Mouse (Mus musculus) R1 (cell line): ENCODE measurements around the gene Kctd20.

Experiments
- DNase-seq: peaks from one replicate; pipeline ENCODE4 v3.0.0-alpha.2; 2018; ENCODE audit warnings: low read depth, low spot score

The Kctd20 gene

GRCm38 (mm10) chr17:28932274-28932673 lies 19.5 kb upstream of the Kctd20 start:
- DNase-seq, result no peak

GRCm38 (mm10) chr17:28934120-28934916 lies 17.4 kb upstream of the Kctd20 start:
- DNase-seq, result no peak

- no peak for DNase-seq
These were observed 15.6 kb upstream of the Kctd20 start for GRCm38 (mm10) chr17:28936133-28936532.

- DNase-seq, result no peak
These were observed 15.0 kb upstream of the Kctd20 start for GRCm38 (mm10) chr17:28936622-28937345.

- DNase-seq, result no peak
These were observed 10.8 kb upstream of the Kctd20 start for GRCm38 (mm10) chr17:28940776-28941555.

GRCm38 (mm10) chr17:28942101-28942500 lies 9.6 kb upstream of the Kctd20 start:
- peak; percentile 97 for DNase-seq

GRCm38 (mm10) chr17:28943740-28944139 lies 8.0 kb upstream of the Kctd20 start, which contains the start of gene Pxt1:
Pxt1 (minus strand) TSS chr17:28943840.
- no peak for DNase-seq

GRCm38 (mm10) chr17:28944481-28944880 lies 7.3 kb upstream of the Kctd20 start:
- DNase-seq, result no peak

- DNase-seq, result peak; percentile 73
These were observed 4.5 kb upstream of the Kctd20 start for GRCm38 (mm10) chr17:28947011-28947939.

- no peak for DNase-seq
These were observed 3.1 kb upstream of the Kctd20 start for GRCm38 (mm10) chr17:28948661-28949060.

GRCm38 (mm10) chr17:28950751-28951150 lies 999 bp upstream of the Kctd20 start:
- DNase-seq, result no peak

- no peak for DNase-seq
These were observed 1.5 kb downstream of the Kctd20 start for GRCm38 (mm10) chr17:28953251-28953650.

GRCm38 (mm10) chr17:28954416-28954815 lies 2.7 kb downstream of the Kctd20 start:
- no peak for DNase-seq

GRCm38 (mm10) chr17:28960597-28960996 lies 8.8 kb downstream of the Kctd20 start:
- DNase-seq, result no peak

- DNase-seq, result no peak
These were observed 9.8 kb downstream of the Kctd20 start for GRCm38 (mm10) chr17:28961596-28961995.

- no peak for DNase-seq
These were observed 15.4 kb downstream of the Kctd20 start for GRCm38 (mm10) chr17:28967021-28967610.

GRCm38 (mm10) chr17:28970122-28970521 lies 18.4 kb downstream of the Kctd20 start:
- DNase-seq, result no peak

- DNase-seq, result no peak
These were observed 27.3 kb downstream of the Kctd20 start for GRCm38 (mm10) chr17:28979091-28979490.

- peak; percentile 81 for DNase-seq
These were observed 29.3 kb downstream of the Kctd20 start for GRCm38 (mm10) chr17:28981081-28981480.

GRCm38 (mm10) chr17:28982591-28982990 lies 30.8 kb downstream of the Kctd20 start:
- peak; percentile 45 for DNase-seq
